Mouse (Mus musculus) right cerebral cortex, postnatal 25 days (tissue): ENCODE measurements around the gene Hk1.

Experiments used
- DNase-seq: peaks from one replicate; pipeline ENCODE4 v3.0.0; 2022

The Hk1 gene

DNA sequence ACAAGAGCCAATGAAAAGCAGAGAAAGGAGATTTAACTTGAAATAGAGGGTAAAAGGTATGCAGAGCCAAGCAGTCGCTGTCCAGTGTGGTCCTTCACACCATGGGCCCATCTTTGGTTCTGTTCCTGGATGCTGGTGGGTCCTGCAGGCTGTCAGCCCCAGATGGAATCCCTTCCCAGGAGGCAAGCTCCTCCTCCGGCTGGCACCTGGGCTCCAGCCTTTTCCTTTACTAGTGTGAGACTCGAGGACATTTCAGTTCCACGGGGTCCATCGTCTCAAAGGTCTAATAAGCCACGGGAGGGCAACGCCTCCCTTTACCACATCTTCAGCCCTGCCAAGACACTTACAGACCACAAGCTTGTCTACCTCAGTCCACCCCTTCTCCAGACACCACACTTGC, 60.6 kb downstream of the Hk1 start:
- no peak for DNase-seq

DNA sequence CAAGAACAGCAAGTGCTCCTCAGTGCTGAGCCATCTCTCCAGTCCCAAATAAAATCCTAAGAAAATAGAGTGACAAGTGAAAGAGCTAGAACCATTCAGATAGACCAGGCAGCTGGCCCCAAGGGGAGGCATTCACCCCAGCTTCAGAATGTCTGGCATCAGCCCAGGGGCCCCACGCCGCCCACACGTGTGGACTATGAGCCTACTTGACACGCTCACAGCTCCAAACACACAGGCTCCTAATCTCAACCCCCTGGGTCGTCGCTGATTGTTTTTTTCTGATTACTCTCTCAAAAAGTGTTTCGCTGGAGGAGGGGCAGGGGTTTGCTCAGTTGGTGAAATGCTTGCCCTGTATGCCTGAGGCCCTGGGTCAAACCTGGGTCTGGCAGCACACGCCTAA, 63.2 kb downstream of the Hk1 start:
- no peak for DNase-seq

DNA sequence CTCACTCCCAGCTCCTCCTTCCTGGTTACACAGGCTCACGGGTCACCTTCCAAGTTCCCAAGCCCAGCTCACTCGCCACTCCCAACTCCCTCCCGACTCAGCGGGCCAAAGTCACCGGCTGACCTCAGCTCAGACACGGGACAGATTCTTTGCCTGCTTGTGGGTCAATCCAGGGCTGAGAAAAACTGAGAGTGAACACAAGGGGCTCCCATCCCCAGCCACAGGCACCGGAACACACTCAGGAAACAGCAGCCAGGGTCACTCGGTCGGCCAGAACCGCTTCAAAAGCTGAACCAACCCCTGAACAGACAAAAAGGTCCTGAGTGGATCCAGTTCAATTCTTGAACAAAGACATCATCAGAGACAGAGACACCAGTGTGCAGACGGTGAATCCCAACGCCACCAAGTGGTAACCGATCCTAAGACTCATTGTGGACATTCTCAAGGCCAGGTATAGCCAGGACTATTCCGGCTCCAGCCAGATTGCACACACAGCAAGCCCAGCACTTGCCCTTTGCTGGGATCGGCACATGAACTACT, 65.8 kb downstream of the Hk1 start:
- no peak for DNase-seq

DNA sequence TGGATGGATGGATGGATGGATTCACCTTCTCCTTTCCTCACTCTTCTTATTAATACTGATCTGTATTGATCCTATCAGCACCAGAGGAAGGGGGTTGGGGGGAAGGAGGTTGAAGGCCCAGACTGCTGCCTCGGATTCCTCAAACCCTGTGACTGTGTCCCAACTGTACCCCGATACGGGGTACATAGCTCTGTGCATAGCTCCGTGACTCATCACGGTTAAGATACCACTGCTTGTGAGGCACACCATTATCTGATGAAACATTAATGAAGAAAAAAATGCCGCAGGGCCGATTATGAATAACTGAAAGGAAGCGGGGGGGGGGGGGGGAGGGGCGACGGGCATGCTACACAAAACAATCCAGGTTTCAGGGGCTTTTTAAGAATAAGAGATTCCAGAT, 66.6 kb downstream of the Hk1 start:
- DNase-seq, result no peak

DNA sequence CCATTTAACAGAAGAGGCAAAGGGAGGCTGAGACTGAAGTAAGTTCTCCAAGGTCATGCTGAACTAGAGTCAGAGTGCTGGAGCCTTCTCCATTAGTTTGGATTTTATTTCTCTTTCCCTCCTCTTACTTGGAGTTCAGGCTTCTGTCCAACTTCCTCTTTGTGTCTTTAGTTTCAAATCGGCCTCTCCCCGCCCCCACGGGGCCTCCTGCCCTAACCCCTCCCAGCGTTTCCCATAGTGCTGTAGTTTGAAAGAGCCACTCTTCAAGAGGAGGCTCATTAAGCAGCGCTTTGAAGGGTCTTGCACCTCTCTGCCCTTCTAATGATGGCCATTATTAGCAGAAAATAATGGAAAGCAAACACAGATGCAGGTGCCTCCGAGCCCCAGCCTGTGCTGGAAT, 68.2 kb downstream of the Hk1 start:
- DNase-seq, result no peak

DNA sequence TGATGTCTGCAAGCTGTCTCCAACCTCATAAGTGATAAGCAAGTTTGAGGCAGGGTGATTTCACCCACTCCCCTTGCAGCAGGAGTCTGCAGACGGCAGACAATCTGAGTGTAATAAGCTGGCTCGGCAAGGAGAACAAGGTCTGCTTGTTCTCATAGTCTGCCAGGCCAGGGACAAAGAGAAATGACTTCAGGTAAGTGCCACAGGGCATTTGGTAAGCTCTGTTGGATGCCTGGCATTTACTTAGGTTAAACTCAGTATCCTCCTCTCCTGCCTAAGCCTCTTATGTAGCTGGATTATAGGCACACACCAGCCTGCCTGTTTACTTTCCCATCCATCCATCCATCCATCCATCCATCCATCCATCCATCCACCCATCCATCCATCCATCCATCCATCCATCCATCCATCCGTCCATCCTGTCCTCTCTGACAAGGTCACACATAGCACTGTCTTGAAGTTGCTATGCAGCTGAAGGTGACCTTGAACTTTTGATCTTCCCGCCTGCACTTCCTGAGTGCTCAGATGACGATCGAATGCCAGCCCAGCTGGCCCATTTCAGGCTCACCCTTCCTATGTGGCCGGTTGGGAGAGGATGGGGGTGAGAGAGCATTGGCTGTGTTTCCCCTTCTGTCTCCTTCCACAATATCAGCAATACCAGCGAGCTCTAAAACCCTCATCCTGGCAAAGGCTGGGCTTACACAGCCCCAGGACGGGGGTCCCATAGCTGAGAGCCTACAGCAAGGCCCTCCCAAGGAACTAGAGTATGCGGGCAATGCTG, 69.3 kb downstream of the Hk1 start:
- DNase-seq, result no peak

DNA sequence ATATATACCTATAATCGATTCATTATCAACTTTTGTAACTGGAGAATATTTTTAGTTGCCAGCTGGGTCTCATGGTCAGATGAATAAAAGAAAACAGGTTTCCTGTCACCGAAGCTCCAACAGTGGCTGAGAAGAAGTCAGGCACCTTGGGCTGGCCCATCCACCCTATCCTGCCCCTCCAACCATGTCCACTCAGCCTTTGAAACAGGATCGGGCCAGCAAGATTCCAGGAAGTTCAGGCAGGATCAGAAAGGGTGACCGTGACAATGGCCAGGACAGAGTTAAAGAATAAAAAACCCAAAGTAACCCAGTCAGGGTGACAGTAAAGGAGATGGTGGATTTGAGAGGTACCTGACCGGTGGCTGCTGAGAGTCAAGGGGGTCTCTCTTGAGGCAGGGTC, 70.1 kb downstream of the Hk1 start:
- DNase-seq, result no peak

DNA sequence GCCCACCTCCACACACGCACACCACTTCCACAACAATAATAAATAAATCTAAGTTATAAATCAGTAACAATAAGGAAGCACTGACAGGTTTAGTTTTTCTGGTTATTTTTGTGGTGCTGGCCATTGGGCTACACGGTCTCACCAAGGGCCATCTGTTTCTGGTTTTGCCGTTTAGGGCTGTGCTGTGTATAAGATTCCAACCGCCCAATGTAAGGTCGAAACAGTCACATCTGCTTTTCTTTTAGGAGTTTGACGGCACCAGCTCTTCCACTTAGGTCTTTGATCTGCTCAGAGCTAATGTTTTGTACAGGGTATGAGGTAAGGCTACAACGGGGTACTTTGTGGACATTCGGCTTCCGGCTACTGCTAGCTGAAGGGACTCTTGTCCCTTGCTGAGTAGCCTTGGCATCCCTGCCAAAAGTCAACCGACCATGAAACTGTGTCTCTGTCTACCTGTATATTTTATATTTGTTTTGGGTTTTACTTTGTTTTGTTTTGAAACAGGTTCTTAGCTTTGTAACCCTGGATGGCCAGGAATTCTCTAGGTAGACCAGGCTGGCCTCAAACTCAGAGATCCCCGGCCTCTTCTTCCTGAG, 70.7 kb downstream of the Hk1 start:
- no peak for DNase-seq

DNA sequence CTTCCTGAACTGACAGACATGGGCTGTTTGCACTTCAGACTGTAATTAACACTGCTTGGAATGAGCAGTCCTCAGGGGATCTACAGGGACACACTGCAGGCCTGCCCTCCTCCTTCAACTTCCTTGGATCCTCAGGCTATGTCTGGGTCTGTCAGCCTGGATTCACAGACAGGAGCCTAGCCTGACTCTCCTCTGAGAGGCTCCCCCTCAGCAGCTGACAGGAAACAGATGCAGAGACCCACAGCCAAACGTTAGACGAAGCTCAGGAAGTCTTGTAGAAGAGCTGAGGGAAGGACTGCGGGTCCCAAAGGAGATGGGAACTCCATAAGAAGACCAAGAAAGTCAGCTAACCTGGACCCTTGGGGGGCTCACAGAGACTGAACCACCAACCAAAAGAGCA, 73.2 kb downstream of the Hk1 start:
- no peak for DNase-seq

DNA sequence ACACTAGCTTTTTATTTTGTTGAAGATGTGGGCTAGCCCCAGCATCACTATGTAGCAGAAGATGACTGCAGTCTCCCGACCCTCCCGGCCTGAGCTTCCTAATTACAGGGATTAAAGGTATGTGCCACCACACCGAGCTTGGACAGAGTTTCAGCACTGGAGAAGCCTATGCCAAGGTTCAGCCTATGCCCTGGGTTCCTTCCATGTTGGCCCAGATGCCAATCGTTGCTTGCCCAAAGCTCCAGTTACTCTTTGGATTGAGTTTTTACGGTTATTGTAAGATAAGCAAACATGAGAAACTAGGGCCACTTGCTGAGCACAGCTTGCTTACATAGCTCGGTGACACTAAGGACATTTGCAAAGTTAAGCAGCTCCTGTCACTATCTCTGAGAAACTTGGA, 74.6 kb downstream of the Hk1 start:
- DNase-seq, result no peak

DNA sequence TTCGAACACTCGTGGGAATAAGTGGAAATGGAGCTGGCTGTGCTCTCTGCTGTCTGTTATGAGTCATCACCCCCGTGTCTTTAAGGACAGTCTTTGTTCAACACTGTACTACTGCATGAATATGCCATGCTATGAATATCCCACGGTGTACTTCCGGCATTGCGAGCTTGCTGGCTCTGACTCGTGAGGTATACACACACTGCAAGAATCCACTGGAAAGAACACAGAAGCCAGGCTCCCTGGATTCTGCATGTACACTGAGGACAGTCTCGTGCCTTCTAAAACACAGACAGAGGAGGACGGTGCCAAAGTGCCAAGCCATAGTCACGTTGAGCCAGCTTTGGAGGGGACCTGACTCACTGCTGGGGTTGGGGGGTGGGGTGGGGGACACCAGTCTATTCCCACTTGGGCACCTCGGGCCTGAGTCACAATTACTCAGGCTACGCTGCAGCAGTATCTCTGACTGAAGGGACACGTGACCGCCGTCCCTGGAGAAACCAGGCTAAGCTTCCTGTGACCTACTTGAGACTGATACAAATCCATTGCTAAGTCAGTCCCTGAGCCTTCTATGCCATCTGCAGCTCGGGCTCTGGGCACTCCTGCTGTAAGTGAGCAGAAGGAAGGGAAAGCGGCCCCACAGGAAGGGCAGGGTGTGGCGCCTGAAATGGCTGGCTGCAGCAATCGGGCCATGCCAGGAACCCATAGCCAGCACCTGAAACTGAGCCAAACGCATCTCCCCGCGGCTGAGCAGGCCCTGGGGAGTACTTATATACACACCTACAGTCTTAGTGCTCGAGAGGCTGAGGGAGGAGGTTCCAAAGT, 79.5 kb downstream of the Hk1 start:
- peak; percentile 51 for DNase-seq

DNA sequence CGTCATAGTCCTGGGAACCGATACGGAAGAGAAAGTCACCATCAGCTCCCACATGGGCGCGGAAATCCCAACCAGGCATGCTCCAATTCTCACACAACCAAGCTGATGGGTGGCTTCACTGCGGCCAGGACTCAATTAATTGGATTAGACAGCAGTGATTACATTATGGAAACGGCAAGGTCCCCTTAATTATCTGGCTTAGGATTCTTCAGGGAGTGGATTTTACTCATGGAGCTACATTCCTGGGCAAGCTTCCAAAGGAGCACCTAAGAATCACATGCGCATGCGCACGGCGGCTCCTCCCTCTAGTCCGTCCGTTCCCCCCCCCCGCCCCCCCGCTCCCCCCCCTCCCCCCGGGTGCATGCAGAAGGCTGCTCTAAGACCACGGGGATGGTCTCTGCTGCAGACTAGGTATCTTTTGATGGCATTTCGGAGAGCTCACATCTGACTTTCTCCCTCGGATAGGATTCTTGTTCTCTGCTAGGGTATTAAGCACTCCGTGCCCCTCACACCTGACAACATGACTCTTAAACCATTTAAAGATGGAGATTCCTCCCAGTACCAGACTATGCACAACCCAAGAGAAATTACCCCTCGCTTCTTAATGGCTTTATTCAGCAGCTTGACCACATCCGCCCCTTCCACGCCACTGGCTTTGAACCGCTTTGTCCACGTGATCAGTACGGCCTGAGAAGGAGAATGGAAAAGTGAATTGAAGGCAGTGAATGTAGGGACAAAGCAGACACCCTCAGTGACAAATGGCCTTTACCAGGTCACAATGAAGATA, 83.4 kb downstream of the Hk1 start:
- DNase-seq, result no peak

DNA sequence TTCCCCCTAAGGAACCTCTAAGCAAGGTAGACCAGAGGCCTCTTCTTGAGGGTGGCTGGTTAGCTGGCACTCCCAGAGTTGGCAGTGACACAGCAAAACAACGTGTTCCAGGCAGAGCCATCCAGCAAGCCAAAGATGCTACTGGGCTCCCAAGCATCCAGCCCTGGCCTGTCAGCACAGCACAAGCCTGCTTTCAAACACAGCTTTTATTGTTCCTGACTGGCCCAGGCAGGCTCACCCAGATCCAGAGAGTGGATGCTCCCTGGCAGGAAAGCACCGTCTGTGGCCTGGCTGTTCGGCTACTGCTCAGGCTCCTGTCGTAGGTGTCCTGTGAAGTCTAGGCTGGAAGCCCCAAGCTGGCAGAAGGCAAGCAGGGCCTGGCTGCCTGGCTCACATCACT, 85.6 kb downstream of the Hk1 start:
- DNase-seq, result peak; percentile 21

DNA sequence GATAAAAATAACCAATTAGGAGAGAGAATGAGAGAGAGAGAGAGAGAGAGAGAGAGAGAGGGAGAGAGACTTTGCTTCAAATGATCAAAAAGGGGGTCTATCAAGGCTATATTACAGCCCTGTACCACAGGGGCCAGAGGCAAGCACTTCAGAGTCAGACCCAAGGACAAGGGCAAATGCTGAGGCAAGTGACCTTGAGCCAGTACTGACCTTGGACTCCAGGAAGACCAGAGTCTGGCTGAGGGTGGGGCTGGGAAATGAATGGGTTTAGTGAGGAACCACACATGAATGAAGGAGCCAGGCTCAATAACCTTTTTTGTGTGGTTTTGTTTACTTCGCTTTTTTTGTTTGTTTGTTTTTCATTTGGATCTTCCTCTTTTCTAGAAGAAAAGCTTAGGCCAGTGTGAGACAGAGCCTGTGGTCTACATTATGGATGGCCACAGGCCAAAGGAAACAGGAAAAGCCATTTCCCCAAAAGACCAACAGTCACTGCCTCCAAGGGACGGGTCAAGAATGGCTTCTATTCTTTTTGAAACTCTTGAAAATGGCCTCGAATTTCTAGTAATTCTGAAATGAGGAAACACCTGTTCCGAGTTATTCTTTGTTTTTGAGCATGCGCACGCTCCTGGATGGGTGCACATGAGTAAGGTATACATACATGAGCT, 92.1 kb downstream of the Hk1 start:
- no peak for DNase-seq

DNA sequence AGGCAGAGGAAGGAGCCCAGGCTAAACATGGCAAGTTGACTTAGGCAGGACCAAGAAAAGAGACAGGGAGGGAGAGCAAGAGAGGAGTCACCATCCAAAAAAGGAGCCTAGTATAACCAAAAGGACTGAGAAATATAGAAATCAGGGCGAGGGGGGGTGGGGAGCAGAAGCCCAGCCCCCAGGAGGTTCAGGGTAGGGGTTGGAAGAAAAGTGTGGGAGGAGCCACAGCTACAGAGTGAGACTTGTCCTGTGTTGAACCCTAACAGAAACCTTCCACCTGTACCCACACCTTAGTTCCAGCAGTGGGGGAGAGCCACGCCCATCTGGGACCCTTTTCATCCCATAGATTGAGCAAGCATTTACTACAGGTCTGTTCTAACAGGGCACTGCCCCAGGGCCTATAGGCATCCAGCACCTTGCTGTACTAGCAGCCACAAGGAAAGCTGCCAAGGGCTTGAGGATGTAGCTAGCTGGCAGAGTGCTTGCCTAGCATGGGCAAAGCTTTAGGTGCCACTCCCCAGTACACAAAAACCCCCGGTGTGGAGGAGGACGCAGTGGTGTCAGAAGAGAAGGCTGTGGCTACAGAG, 96.4 kb downstream of the Hk1 start:
- DNase-seq, result no peak

DNA sequence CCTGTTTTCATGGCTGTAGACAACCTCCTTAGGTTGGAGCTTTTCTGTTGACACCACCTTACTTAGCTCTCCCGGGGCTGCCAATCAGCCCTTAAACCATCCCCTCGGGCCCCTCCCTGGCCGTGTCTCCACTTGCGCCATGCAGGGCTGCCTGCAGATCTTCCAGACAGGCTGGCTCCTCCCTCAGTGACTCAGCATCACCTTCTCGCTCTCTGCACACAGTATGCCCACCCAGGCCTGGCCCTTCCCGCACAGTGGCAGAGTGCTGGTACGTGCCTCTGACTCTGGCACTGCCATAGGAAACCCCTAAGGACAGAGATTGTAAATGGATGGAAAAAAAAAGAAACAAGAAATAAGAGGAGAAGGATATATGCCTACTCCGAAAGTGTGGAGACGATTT, 96.9 kb downstream of the Hk1 start:
- DNase-seq, result peak; percentile 27

DNA sequence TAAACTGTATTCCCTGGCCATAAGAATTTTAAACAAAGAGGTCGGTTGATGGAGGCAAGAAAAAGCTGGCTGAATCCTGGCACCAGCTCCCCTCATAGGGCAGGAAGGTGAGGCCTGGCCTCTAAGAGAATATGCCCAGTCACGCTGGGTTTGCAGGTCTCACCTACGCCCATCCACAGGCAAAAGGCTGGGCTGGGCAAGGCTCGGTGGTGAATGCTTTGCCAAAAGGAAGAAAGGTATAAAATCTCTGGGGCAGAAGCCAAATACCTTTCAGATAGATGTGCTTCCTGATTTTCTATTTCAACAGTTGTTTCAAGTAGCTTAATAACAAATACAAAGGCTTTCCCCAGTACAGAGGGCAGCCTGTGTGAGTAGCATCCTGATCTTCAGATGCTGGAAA, 100.0 kb downstream of the Hk1 start:
- no peak for DNase-seq

DNA sequence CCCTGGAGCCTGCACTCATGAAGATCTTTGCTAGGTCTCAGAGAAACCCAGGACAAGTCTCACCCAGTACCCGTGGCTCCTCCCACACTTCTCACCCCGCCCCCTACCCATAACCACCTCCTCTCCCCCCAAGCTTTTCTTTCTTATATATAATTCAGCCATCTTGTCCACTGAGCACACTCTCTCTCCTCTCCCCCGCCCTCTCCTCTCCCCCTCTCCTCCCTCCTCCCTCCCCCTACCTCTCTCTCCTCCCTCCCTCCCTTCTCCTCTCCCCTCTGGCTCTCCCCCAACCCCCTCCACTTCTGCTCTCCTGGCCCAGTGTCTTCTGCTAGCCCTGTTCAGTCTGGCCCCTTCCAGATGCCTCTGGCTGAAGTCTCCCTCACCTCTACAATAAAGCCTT, 100.6 kb downstream of the Hk1 start:
- DNase-seq, result no peak

DNA sequence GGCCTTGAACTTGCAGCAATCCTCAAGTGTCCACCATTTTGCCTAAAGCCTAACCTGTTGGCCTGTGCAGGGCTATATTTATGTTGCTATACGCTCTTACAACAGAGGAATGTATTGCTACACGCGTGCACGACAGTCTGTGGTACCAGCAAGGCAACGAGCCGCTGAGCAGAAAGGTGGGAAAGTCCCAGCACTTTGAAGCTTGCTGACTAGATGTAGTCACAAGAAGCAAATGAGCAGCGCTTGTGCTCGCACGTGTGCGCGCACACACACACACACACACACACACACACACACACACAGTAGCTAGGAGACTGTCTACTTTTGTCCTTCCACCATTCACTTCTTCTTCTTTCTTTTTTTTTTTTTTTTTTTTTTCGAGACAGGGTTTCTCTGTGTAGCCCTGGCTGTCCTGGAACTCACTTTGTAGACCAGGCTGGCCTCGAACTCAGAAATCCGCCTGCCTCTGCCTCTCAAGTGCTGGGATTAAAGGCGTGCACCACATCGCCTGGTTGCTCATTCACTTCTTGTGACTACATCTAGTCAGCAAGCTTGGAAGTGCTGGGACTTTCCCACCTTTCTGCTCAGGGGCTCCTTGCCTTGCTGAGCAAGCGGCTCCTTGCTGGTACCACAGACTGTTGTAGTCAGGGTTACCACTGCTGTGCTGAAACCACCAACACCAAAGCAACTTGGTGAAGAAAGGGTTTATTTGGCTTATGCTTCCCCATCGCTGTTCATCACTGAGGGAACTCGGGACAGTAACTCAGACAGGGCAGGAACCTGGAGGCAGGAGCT, 102.0 kb downstream of the Hk1 start:
- no peak for DNase-seq

DNA sequence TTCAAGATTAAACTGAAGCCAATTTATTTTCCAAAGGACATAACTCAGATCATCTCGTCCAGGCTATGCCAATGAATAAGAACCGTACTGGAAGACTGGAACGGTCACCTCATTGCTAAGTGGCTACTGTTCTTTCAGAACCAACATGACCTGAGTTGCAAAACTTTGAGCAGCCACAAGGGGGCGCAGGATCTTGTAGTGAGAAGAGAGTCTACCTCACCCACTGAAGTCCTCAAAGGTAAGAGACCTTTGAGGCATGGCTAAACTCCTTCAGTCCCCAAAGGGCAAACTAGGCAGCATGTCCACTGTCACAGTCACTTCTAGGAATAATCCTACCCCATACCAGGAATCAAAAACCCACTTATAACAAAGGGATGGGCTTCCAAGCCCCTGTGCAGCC, 104.5 kb downstream of the Hk1 start:
- DNase-seq, result peak; percentile 73

DNA sequence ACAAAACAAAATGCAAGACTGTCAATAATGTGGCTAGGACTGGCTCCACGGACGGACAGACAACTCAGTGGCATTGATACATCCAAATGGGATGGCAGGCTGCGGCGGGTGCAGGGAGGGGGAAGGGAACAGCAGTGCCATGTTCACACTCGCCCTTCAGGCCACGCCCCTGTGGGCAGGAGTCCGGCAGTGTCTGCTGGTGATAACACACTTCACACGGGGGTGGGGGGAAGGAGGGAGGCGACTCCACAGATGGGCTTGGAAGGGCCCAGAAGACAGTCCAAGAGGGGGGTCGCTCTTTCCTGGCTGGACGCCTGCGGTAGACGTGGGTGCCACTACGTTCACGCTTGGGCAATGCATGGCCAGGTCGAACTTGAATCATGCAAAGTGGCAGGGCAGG, 110.4 kb downstream of the Hk1 start:
- DNase-seq, result no peak
